Mouse (Mus musculus): Measurements from ENCODE around the gene Fbln2. TPM values are rescaled to one million over a fixed set of nuclear protein-coding genes. Genes with fewer than 3 reads are reported as not detected.

Fbln2 gene
- polyA plus RNA-seq, 2 experiments, result 219 to 294 TPM

DNA sequence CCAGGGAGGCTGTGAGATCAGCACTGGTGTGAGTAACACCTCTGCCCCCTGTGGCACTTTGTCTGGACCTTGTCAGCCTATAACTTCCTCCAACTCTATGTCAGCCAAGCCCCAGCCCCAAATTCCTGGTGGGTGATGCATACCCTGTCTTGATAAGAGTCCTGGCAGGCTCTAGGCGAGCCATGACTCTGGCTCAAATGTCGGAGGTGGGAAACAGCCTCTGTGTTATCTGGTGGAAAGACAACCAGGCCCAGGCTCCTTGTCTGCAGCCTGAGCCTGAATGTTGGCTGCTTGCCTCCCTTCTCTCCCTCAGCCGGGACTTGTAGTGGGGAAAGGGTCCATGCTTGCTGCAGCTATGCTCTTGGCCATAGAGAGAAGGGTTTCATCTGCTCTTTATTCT, 1.4 kb upstream of the Fbln2 start:
- 55% methylated on average over 3 of the region's 3 CpGs for WGBS
- Histone ChIP-seq H3K27me3 (ENCODE audit: control insufficient read depth, insufficient read depth, low read length) (no peaks in the 10 kb centered on the region), H3K9ac (ENCODE audit: low read depth, low read length, severe bottlenecking) (no peak overlapping the region), H3K27ac (replicated peaks; ENCODE audit: low read depth, low read length) (0 out of 2 replicates have a peak overlapping the region, but pooled peaks have one; percentile 22), H3K36me3 (ENCODE audit: control insufficient read depth, insufficient read depth, low read length) (no peaks in the 10 kb centered on the region), H3K4me3 (replicated peaks; ENCODE audit: low read length) (no peak overlapping the region), H3K4me2 (replicated peaks; ENCODE audit: low read depth, low read length, severe bottlenecking) (no peak overlapping the region), H3K4me1 (ENCODE audit: control insufficient read depth, insufficient read depth, low read length) (peaks cover 47% of the 10 kb centered on the region), H3K9me3 (ENCODE audit: control insufficient read depth, low read length) (no peaks in the 10 kb centered on the region)
- no peak for TF ChIP-seq POLR2A (IDR thresholded peaks at IDR 0.05; ENCODE audit: borderline replicate concordance, extremely low read depth, insufficient read depth, insufficient read length)
- no peak for DNase-seq (ENCODE audit: low spot score)
- ATAC-seq (ENCODE audit: low FRiP score, low read depth), result no peak

DNA sequence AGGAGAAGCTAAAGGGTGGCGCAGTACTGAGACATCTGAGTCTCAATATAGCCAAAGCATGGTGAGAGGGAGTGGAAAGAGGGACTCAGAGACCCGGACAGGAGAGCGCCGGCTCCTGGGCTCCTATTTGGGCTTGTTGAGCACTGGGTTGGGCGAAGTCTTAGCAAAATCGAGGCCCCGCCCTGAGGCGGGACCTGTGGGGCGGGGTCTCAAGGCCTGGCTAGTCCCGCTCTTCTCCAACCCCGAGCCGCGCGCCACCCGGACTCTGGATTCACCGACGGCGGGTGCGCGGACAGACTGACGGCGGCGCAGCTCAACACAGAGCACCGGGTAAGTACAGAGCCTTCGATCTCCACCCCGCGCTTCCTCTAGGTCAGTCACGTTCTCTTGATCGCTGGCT, 316 bp downstream of the Fbln2 start:
- Histone ChIP-seq H3K36me3 (ENCODE audit: control insufficient read depth, insufficient read depth, low read length) (0 out of 2 replicates have a peak, but pooled peaks cover 3% of the 10 kb centered on the region), H3K4me3 (replicated peaks; ENCODE audit: low read length) (peak overlapping the region; percentile 59), H3K9ac (ENCODE audit: low read depth, low read length, severe bottlenecking) (peak overlapping the region; percentile 68), H3K27ac (replicated peaks; ENCODE audit: low read depth, low read length) (peak overlapping the region; percentile 73), H3K27me3 (ENCODE audit: control insufficient read depth, insufficient read depth, low read length) (no peaks in the 10 kb centered on the region), H3K4me2 (replicated peaks; ENCODE audit: low read depth, low read length, severe bottlenecking) (peak overlapping the region; percentile 81), H3K4me1 (ENCODE audit: control insufficient read depth, insufficient read depth, low read length) (peaks cover 54% of the 10 kb centered on the region), H3K9me3 (ENCODE audit: control insufficient read depth, low read length) (no peaks in the 10 kb centered on the region)
- ATAC-seq (ENCODE audit: low FRiP score, low read depth) (peak; percentile 92), DNase-seq (ENCODE audit: low spot score) (peak; percentile 93)
- no peak for TF ChIP-seq POLR2A (IDR thresholded peaks at IDR 0.05; ENCODE audit: borderline replicate concordance, extremely low read depth, insufficient read depth, insufficient read length)
- WGBS, result under 1% methylated on average over 15 of the region's 29 CpGs

DNA sequence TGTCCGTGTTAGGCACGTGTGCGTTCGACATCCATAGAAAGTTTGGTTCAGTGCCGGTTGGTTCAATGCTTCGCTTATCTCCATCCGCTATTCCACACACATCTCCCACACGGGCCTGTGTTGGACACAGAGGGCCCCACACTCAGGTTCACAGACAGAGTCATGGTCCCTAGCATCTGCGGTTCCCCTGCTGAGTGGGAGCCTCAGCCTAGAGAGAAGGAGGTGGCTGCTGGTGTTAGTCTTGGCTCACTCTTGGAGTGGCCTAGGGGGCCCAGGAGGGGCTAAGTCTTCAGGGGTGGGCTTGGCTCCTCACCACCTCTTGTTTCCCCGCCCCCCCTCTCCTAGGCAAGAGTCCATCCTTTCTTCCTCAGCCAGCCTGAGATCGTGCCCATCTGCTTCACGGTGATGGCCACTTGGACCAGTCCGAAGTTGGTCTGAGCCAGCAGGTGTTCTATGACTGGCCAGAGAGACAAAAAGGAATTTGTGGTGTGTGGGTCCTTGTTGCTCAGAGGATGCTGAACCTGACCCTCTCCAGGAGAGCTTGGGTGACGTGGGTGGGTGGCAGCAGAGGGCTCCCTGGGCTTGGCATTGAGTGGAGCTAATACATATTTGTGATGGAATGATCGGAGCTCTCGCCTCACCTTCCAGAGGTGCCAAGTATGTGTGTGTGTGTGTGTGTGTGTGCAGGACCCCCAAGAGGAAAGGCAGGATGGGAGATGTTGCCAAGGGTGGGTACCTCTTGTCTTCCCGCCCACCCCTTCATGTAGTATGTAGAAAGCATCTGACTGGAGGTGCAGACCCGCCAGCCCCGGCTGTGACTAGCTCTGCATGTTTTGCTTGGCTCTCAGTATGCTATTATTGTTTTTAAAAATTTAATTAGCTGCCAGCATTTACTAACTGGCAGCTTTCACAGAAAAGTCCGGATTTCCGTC, 1.3 kb downstream of the Fbln2 start:
- Histone ChIP-seq H3K36me3 (ENCODE audit: control insufficient read depth, insufficient read depth, low read length) (0 out of 2 replicates have a peak, but pooled peaks cover 3% of the 10 kb centered on the region), H3K4me2 (replicated peaks; ENCODE audit: low read depth, low read length, severe bottlenecking) (peak overlapping the region; percentile 81), H3K9me3 (ENCODE audit: control insufficient read depth, low read length) (no peaks in the 10 kb centered on the region), H3K4me3 (replicated peaks; ENCODE audit: low read length) (peak overlapping the region; percentile 59), H3K9ac (ENCODE audit: low read depth, low read length, severe bottlenecking) (peak overlapping the region; percentile 68), H3K27me3 (ENCODE audit: control insufficient read depth, insufficient read depth, low read length) (no peaks in the 10 kb centered on the region), H3K27ac (replicated peaks; ENCODE audit: low read depth, low read length) (peak overlapping the region; percentile 73), H3K4me1 (ENCODE audit: control insufficient read depth, insufficient read depth, low read length) (peaks cover 54% of the 10 kb centered on the region)
- no peak for TF ChIP-seq POLR2A (IDR thresholded peaks at IDR 0.05; ENCODE audit: borderline replicate concordance, extremely low read depth, insufficient read depth, insufficient read length)
- 41% methylated on average over 21 of the region's 21 CpGs for WGBS
- DNase-seq (ENCODE audit: low spot score) (no peak), ATAC-seq (ENCODE audit: low FRiP score, low read depth) (peak; percentile 29)

GRCm38 (mm10) chr6:91215454-91215853, 3.2 kb downstream of the Fbln2 start:
- no peak for TF ChIP-seq POLR2A (IDR thresholded peaks at IDR 0.05; ENCODE audit: borderline replicate concordance, extremely low read depth, insufficient read depth, insufficient read length)
- Histone ChIP-seq H3K36me3 (ENCODE audit: control insufficient read depth, insufficient read depth, low read length) (0 out of 2 replicates have a peak, but pooled peaks cover 3% of the 10 kb centered on the region), H3K4me1 (ENCODE audit: control insufficient read depth, insufficient read depth, low read length) (peaks cover 48% of the 10 kb centered on the region), H3K9ac (ENCODE audit: low read depth, low read length, severe bottlenecking) (no peak overlapping the region), H3K9me3 (ENCODE audit: control insufficient read depth, low read length) (no peaks in the 10 kb centered on the region), H3K27ac (replicated peaks; ENCODE audit: low read depth, low read length) (no peak overlapping the region), H3K27me3 (ENCODE audit: control insufficient read depth, insufficient read depth, low read length) (no peaks in the 10 kb centered on the region), H3K4me3 (replicated peaks; ENCODE audit: low read length) (no peak overlapping the region), H3K4me2 (replicated peaks; ENCODE audit: low read depth, low read length, severe bottlenecking) (0 out of 2 replicates have a peak overlapping the region, but pooled peaks have one; percentile 2)
- DNase-seq (ENCODE audit: low spot score), result no peak
- 55% methylated on average over 1 of the region's 1 CpGs for WGBS
- no peak for ATAC-seq (ENCODE audit: low FRiP score, low read depth)

- H3K27ac ChIP-seq (replicated peaks; ENCODE audit: low read depth, low read length), result no peak overlapping the region
- 62% methylated on average over 9 of the region's 9 CpGs for WGBS
- no peak overlapping the region for H3K4me3 ChIP-seq (replicated peaks; ENCODE audit: low read length)
- no peak overlapping the region for H3K4me2 ChIP-seq (replicated peaks; ENCODE audit: low read depth, low read length, severe bottlenecking)
- DNase-seq (ENCODE audit: low spot score) (no peak), ATAC-seq (ENCODE audit: low FRiP score, low read depth) (no peak)
- H3K4me1 ChIP-seq (ENCODE audit: control insufficient read depth, insufficient read depth, low read length), result peaks cover 42% of the 10 kb centered on the region
- no peak for TF ChIP-seq POLR2A (IDR thresholded peaks at IDR 0.05; ENCODE audit: borderline replicate concordance, extremely low read depth, insufficient read depth, insufficient read length)
- no peak overlapping the region for H3K9ac ChIP-seq (ENCODE audit: low read depth, low read length, severe bottlenecking)
- H3K9me3 ChIP-seq (ENCODE audit: control insufficient read depth, low read length), result no peaks in the 10 kb centered on the region
- H3K27me3 ChIP-seq (ENCODE audit: control insufficient read depth, insufficient read depth, low read length), result no peaks in the 10 kb centered on the region
- 0 out of 2 replicates have a peak, but pooled peaks cover 3% of the 10 kb centered on the region for H3K36me3 ChIP-seq (ENCODE audit: control insufficient read depth, insufficient read depth, low read length)
Observed at GRCm38 (mm10) chr6:91218445-91218844, 6.2 kb downstream of the Fbln2 start.

Measured in limb, embryonic 14.5 days (tissue).